Mouse (Mus musculus) right cerebral cortex, postnatal 4 days (tissue): ENCODE results near the gene Polr2b.

Experiments
- DNase-seq: peaks from one replicate; pipeline ENCODE4 v3.0.0-alpha.2; 2022

Polr2b gene

GRCm38 (mm10) chr5:77309924-77310772 lies at the start of gene Polr2b, which contains the start of gene Noa1:
TSS of gene Polr2b (plus strand) at chr5:77310147.
TSS of gene Noa1 (minus strand) at chr5:77310084.
- peak; percentile 99 for DNase-seq

- DNase-seq, result no peak
Observed at GRCm38 (mm10) chr5:77261137-77261536, 48.8 kb upstream of the Polr2b start.

GRCm38 (mm10) chr5:77262105-77262504 lies 47.8 kb upstream of the Polr2b start:
- DNase-seq, result no peak

- peak; percentile 72 for DNase-seq
Observed at GRCm38 (mm10) chr5:77265081-77265670, 44.8 kb upstream of the Polr2b start, which contains the start of gene Rest. TSS of gene Rest (plus strand) at chr5:77265491.

GRCm38 (mm10) chr5:77265671-77266065 lies 44.3 kb upstream of the Polr2b start:
- peak; percentile 51 for DNase-seq

- DNase-seq, result peak; percentile 19
Observed at GRCm38 (mm10) chr5:77266066-77266885, 43.7 kb upstream of the Polr2b start.

GRCm38 (mm10) chr5:77266886-77267401 lies 43.0 kb upstream of the Polr2b start:
- no peak for DNase-seq

- DNase-seq, result no peak
Observed at GRCm38 (mm10) chr5:77267441-77267840, 42.5 kb upstream of the Polr2b start.

GRCm38 (mm10) chr5:77267957-77268624 lies 41.9 kb upstream of the Polr2b start:
- no peak for DNase-seq

GRCm38 (mm10) chr5:77269399-77269798 lies 40.5 kb upstream of the Polr2b start:
- DNase-seq, result no peak

- DNase-seq, result no peak
Observed at GRCm38 (mm10) chr5:77273151-77273550, 36.8 kb upstream of the Polr2b start.

GRCm38 (mm10) chr5:77275950-77276349 lies 34.0 kb upstream of the Polr2b start:
- peak; percentile 41 for DNase-seq

- DNase-seq, result no peak
Observed at GRCm38 (mm10) chr5:77277204-77277603, 32.7 kb upstream of the Polr2b start.

GRCm38 (mm10) chr5:77281518-77282174 lies 28.3 kb upstream of the Polr2b start:
- no peak for DNase-seq

GRCm38 (mm10) chr5:77282242-77282641 lies 27.7 kb upstream of the Polr2b start:
- DNase-seq, result no peak

- DNase-seq, result no peak
Observed at GRCm38 (mm10) chr5:77285685-77286084, 24.3 kb upstream of the Polr2b start.

- DNase-seq, result no peak
Observed at GRCm38 (mm10) chr5:77286904-77287303, 23.0 kb upstream of the Polr2b start.

- DNase-seq, result no peak
Observed at GRCm38 (mm10) chr5:77287901-77288300, 22.0 kb upstream of the Polr2b start.

GRCm38 (mm10) chr5:77289686-77290085 lies 20.3 kb upstream of the Polr2b start:
- DNase-seq, result no peak

GRCm38 (mm10) chr5:77290606-77291005 lies 19.3 kb upstream of the Polr2b start:
- DNase-seq, result no peak

GRCm38 (mm10) chr5:77292803-77293522 lies 17.0 kb upstream of the Polr2b start:
- no peak for DNase-seq
